Mouse (Mus musculus): ENCODE results near the gene Actg1.
A peak's percentile ranks its signal among the peaks of the same experiment; 100 is the strongest.

Actg1 gene

DNA sequence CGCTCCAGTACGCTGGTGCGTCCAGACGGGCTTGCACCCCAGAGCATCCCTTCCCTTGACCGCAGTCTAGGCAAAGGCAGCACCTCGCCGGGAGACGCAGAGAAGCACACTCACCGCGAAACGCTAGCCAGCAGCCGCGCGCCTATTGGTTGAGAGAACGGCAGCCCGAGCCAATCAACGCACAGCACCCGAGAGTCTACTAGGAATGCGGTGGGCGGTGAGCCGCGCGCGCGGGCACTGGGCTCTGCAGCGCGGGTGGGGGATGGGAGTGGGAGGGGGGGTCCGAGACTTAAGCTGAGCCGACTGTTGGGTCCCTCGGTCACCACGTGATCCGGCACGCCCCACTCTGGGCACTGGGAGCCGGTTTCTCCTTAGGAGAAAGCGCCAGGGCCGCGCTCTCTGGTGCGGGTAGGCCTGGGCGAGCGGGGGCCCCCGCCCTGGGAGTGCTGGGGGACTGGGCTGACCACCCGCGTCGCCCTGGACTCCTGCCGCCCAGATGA is 37.5 kb downstream of the Actg1 start:
- DNase-seq (ENCODE audit: low spot score), result peak; percentile 91

DNA sequence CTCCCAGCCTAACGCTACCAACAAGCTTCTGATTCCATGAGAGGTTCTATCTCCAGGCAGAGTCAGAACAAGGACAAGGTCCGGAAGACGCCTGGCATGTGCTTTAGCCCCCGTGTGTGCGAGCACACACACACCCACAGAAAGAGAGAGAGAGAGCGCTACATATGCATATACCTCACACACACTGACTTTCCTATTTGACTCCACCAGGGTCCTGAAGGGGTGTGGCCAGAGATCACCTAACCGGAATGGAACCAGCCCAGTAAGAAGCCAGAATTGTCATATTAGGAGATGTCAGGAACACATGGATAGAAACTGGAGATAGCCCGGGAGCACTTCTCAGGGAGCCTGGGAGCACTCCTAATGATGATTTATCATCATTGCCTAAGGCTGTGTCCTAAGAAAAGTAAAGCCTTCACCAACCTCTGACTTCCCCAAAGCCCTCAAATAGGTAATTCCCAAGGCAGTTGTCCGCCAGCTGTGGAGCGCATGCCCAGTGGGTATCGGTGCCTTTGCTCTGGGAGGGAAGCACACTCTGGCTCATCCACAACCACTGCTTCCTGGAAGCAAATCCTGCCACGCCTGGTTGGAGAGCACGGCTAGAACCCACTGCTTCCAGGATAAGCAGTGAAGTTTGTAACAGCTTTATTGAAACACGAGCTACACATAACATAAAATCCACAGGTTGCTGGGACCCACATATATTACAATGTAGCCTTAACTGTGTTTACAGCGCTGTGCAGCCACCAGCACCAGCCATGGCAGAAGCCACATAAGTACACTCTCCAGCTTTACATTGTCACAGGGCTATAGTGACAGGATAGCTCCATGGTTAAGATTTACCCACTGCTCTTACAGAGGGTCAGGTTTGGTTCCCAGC is 39.7 kb downstream of the Actg1 start:
- DNase-seq (ENCODE audit: low spot score), result no peak

DNA sequence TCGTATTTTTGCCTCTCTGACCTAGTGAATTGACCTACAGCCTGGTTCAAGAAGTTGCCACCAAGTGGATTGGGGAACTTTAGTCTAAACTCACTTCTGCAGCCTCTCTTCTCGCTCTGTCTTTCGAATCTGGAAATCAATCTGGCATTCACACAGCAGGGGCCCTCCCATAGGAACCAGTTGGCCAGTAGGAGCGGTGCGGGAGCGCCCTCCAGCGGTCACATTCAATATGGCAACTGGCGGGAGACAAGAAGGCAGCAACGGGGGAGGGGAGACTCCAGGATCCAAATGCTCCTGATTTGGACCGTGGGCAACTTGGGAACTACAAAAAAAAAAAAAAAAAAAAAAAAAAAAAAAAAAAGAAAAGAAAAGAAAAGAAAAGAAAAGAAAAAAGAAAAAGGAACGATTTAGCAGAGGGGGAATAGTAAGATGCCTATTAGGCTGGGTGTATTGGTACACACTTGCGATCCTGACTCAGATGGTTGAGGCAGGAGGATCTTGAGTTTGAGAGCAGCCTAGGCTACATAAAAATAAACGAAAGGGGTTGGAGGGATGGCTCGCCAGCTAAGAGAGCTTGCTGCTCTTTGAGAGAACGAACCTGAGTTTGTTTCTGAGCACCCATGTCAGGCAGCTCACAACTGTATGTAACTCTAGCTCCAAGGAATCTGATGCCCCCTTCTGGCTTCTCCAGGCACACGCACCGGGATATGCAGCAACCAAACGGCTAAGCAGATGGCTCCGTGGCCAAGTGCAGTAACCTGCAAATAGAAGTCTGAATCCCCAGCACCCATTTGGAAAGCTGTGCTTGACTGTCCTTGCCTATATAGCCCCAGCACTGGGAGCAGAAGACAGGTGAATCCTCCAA is 40.5 kb downstream of the Actg1 start:
- peak; percentile 95 for DNase-seq (ENCODE audit: low spot score)

DNA sequence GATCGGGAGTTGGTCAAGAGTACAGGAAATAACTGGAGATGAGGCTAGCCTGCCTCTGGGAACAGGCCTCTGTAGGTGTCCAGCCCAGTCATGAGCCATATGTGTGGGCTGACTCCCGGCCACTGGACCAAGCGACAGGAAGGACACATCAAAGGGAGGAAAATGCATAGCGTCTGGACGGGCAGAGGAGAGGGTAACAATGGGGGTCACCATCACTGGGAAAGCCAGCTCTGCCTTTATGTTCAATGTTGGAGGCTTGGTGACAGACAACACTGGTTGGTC is 41.3 kb downstream of the Actg1 start:
- no peak for DNase-seq (ENCODE audit: low spot score)

DNA sequence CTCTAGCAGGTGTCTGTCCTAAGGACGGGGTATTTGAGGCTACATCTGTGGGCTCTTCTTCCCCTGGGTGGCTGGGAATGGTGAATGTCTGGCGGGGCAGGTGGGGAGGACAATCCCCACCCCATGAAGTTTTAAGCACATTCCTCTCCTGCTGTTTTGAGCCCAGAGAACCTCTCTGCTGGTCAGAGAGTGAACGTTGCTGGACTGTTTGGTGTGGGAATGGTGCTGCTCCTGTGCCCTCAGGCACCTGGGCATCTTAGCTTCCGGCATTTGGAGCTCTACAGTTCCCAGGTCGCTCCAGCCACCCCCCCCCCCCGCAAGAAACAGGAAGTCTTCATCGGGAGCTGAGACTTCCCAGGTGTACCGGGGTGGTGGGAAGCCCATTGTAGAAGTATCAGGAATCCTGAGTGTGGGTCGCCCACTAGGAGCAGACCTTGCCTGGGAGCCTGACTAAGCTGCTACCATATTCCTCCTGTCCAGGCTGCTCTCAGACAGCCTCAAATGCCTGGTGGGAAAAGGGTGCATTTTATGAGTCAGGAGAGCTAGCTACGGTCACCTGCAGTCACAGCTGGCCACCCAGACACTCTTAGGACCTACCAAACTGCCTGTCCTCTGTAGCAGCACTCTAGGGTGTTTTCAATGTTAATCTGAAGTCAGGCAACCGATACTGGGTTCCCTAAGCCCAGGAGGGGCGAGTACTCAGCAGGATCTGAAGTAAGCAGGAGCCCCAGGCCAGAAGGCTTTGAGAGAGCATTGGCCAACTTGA is 41.8 kb downstream of the Actg1 start:
- no peak for DNase-seq (ENCODE audit: low spot score)

DNA sequence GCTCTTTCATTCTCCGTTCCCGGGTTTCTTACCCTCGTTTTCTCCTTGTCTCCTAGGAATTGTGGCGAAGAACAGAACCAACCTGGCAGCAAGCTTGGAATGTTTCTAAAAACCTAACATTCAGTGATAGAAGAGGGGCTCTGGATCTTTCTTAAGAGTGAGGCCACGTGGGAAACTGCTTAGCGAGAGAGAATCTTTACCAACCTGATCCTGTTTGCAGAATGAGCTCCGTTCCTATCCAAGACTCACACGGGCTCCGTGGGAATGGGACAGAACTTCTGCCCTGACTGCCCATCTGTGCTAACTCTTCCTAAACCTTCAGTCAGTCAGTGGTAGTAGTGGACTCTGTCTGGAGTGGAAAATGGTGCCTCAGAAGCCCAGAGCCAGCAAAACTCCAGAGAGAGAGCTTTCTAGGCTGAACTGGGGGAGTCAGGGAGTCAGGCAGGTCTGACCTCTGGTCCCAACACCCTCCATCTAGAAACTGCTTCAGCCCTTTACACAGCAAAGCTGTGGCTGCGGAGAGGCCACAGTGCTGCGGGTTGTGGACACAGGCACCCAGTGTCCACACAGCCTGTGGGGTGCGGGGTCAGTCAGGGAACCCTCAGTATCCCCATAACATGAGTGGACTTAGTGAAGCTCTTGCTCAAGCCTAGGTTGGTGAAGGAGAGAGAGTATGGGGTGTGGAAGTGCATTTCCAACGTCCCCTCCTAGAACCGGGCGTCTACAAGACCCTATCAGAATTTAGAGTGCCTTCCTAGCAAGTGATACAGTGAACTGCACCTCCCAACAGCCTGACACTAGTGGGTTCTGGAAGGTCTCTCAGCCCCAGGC is 42.6 kb downstream of the Actg1 start:
- DNase-seq (ENCODE audit: low spot score), result no peak

DNA sequence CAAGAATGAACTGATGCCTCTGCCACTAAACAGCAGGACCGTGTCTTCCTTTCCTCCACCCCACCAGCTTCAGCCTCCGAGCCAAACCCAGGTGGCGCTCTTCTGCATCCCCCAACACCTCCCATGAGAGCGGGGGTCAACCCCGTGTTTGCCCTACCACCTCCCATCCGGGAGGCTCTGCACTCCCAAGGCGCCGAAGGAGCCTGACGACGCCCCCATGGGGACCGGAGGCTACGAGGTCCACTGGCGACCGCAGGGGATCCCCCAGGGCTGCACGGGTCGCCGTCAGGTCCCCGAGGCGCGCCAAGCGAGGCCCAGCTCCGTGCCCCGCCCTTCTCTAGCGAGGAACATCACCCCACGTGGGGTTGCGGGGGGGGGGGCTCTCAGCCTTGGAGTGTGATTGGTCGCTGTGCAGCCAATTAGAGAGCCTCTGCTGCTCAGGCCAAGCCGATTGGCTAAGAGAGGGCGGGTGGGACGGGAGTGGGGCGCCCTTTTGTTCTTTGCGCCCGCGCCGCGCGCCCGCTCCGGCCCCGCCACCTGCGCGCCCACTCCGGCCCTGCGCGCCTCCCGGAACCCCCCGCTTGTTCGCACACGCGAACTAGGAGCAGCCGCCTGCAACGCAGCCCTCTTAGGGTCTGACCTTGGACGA is 43.3 kb downstream of the Actg1 start:
- DNase-seq (ENCODE audit: low spot score), result peak; percentile 84

DNA sequence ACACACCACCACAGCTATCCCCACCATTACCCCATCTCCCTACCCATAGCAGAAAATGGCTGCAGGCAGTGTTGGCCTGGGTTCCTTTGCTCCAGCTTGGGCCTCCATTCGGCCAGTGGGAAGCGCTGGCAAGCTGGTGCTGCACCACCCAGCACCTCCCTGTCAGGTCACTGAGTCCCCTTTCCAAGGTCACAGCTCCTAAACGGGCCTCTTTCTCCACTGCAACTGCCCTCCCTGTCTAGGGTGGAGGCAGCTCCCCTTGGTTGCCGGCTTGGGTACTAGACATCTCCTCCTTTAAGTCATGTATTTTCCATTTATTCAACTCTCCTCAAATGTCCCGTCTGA is 44.0 kb downstream of the Actg1 start:
- no peak for DNase-seq (ENCODE audit: low spot score)

DNA sequence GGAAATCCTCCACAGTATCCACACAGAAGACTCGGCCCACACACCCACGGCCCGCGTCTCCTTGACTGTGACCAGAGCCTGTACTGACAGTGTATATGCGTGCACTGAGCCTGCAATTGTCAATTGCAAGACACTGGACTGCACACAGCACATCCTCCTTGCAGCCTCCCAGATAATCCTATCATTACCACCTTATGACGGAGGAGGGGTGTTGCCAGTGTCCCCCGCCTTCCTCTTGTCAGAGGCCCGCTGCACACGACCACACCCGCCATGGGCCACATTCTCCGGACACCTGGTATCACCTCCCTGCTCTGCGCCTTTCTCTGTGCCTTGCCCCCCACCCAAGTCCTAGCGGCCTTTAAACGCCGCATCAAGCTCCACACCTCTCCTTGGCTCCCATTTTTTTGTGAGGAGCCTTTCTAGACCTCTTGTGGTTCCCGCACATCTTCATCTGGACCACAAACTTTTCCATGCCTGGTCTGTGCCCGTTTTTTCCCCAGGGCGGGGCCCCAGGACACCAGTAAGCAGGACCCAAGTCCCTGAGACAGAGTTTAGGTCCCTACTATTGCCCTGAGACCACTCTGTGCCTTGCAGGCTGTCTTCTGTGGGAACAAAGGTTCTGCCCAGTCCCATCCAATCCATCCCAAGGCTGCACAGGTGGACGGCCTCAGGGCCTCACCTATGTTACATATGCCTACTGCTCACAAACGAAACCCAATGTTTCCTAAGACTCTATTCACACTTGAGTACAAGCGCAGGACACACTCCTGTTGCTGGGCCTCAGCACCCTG is 44.6 kb downstream of the Actg1 start:
- no peak for DNase-seq (ENCODE audit: low spot score)

DNA sequence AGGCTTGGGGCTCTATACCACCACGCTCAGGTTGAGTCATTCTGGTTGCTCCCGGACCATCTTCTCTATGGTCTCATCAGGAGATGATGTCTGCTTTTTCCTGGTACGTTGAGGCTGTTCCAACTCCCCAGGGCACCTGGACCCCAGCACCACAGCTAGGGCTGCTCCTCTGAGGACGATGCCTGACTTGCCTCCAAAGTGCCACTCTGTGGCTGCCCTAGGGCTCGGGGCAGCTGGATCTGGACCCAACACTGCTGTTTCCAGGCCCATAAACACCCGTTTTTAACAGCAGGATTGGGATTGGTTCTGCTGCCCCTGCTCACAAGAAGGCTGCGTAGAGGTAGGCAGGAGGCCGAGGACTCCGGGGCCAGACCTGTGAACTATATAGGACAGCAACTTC is 45.2 kb downstream of the Actg1 start:
- DNase-seq (ENCODE audit: low spot score), result no peak

DNA sequence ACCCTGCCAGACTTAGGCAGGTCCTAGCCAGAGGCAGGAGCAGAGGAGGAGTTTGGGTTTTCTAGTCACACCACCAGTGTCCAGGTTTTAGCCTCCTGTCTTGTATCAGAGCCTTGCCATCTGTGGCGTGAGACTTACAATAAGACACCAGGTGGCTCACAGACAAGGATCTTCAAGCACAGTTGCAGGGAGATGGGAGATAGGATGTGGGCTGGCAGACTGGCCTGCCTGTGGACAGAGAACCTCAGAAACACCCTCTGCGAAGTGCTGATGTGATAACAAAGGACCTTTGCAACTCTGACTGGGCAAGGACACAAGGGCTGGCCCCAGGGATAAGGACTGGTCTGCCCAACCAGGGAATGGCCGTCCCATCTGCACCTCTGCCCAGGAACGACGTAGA is 48.9 kb downstream of the Actg1 start:
- no peak for DNase-seq (ENCODE audit: low spot score)

DNA sequence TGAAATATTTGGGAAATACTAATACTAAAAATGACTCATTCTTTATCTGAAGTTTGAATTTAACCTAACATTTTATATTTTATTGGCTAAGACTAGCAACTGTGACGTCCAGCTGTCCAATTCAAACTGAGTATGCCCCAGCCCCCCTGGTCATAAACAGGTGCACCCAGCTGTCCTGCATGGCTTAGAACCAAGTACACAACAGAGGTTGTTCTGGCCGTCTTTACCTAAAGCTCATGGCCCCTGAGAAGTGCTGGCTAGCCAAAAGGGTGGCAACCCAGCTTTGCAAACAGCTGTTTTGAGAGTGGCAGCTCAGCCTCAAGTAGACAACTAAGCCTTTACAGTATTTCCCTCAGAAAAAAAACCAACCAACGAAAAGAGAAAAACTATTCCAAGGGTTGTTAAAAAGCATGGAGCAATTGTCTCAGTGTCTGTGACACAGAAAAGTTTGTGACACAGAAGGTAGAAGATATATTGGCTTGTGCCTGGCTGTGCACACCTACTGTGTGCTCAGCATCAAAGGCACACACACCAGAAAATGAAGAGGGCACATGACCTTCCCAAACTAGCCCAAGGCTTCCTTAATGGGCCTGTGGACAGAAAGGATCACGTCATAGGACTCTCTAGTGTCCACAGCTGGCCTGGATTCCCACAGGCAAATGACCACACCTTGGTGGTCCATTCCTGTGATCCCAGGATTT is 49.8 kb downstream of the Actg1 start:
- no peak for DNase-seq (ENCODE audit: low spot score)

DNA sequence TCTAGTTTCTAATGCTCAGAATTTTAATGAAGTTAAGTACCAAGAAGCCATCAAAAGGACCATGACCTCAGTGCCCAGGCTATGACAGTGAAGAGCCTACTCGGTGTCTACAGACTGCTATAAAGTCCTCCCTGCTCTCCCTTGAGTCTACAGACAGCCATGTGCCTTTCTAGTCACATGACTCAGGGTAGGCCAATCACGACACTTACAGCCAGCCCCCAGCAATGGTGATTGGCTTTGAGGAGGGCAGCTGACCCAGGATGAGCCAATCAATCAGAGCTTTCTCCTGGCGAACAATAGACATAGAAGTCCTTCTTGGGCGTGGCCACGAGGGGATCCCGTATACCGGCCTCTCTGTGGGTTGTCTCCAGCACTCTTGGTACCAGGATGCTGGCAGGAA is 50.6 kb downstream of the Actg1 start:
- no peak for DNase-seq (ENCODE audit: low spot score)

DNA sequence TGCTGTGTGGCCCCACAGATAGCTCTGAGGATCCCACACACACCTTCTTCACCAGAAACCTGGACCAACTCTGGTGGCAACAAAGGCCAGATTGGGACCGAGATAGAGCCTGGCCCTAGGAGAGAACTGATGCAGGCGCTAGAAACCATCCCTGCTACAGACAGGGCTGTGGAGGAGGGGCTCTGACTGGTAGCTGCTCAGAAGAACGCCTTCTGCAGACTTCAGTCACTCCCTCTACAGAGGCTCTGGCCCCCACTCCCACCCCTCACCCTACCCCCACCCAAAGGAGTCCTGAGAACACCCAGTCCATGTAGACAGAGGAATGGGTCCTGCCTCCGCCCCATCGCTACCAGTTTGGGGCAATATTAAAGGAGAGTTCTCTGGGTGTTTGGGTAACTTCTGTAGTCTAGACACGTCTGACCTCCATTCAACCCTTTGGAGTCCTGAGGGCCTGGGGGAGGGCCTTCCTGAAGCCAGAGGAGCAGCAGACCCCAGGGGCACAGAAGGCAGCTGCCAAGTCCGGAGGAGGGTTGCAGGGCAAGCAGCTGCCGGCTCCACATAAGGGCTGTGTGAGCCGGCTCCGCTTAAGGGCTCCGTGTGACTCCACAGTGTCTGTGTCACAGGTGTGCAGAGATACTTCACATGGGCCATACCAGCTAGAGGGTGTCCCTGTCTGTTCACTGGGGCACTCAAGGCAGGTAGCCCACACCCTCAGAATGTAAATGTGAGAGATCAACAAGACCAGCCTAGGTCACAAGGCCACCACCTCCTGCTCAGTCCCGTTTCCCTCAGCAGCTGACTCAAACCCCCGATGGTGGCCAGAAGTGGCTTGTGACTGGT is 51.8 kb downstream of the Actg1 start:
- no peak for DNase-seq (ENCODE audit: low spot score)

Data from urinary bladder, postnatal 14 days (tissue).